Mouse (Mus musculus): ENCODE measurements around the gene Gm20503. TPM values are rescaled to one million over a fixed set of nuclear protein-coding genes. Genes with fewer than 3 reads are reported as not detected.

Gene Gm20503
- total RNA-seq, 2 experiments from 2014 or later, result 2.5 to 5.5 TPM

GRCm38 (mm10) chr4:59057929-59058328 lies 54.9 kb downstream of the Gm20503 start:
- intact Hi-C loops (cut with DNase I), result no loop called here
- no peak for DNase-seq

DNA sequence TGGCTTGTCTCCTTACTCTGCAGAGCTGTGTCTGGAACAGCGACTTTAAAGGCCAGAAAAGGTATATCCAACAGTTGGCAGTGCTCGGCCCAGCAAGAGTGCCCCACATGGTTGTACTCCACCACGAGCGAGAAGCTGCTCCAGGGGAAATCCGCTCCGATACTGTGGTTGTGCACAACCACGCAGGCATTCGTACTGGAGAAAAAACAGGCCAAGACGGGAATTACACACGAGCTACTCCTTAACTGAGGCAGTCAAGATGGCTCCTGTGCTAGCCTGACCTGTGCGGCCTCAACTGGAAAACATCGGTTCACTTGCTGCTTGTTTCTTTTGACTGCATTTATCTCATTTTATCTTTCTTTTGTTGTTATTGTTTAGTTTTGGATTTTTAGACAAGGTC lies 59.5 kb downstream of the Gm20503 start:
- no peak for DNase-seq
- intact Hi-C loops (cut with DNase I), result no loop called here

- DNase-seq, result no peak
- intact Hi-C loops (cut with DNase I), result no loop called here
These were observed 66.3 kb downstream of the Gm20503 start for GRCm38 (mm10) chr4:59069276-59069675.

GRCm38 (mm10) chr4:59083430-59083829 lies 80.4 kb downstream of the Gm20503 start:
- intact Hi-C loops (cut with DNase I), result no loop called here

DNA sequence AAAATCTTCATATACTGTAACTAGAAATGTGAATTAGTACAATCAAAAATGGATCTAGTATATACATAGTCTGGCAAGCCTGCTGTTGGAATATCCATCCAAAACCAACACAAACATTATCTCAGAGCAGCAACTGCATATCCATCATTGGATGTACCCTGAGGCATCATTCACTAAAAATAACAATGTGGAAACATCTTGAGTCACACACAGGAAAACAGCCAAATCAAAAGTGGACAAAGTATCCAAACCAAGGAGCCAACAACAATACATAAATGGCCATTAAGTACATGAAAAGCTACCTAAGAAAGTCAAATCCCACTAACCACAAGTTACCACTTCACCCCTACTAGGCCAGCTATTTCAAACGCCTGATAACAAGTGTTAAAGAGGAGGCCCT lies 86.4 kb downstream of the Gm20503 start:
- no peak for DNase-seq
- intact Hi-C loops (cut with DNase I), result no loop called here

More at GRCm38 (mm10) chr4:59083430-59083829, 80.4 kb downstream of the Gm20503 start:
- DNase-seq, result no peak

Other genes starting within 250 kb of the Gm20503 start
- under 1 TPM; 0.12 to 0.20 TPM for gene Olfr267, start 215.5 kb upstream of the Gm20503 start, total RNA-seq (2021)
- gene Ecpas, start 90.5 kb upstream of the Gm20503 start, total RNA-seq (2021), result 100 to 1,000 TPM; 166 to 176 TPM
- gene Zkscan16, start 59.6 kb upstream of the Gm20503 start, total RNA-seq (2021), result not detected
- 1 to 10 TPM; 4.9 to 5.0 TPM for gene Ptgr1, start 16.1 kb upstream of the Gm20503 start, total RNA-seq (2021)
- 10 to 100 TPM; 16.2 to 16.5 TPM for gene Dnajc25, start 8.1 kb upstream of the Gm20503 start, total RNA-seq (2021)
- gene Gng10, start 31.9 kb downstream of the Gm20503 start, total RNA-seq (2021), result 10 to 100 TPM; 20.0 to 26.6 TPM
- gene AI481877, start 135.8 kb downstream of the Gm20503 start, total RNA-seq (2021), result not detected
- gene Ugcg, start 186.0 kb downstream of the Gm20503 start, total RNA-seq (2021), result 10 to 100 TPM; 18.3 to 18.6 TPM